Mouse (Mus musculus): ENCODE results near the gene Scp2.

The Scp2 gene

GRCm38 (mm10) chr4:108060774-108061173, 84.0 kb downstream of the Scp2 start:
- in situ Hi-C loops (cut with MboI, MseI): no loop called here

- in situ Hi-C loops (cut with MboI, MseI): no loop called here
These were observed 85.0 kb downstream of the Scp2 start for GRCm38 (mm10) chr4:108059601-108060379.

- in situ Hi-C loops (cut with MboI, MseI): no loop called here
These were observed 86.6 kb downstream of the Scp2 start for GRCm38 (mm10) chr4:108058166-108058565.

- in situ Hi-C loops (cut with MboI, MseI): no loop called here
These were observed 87.6 kb downstream of the Scp2 start for GRCm38 (mm10) chr4:108057247-108057646.

GRCm38 (mm10) chr4:108055873-108056272, 88.9 kb downstream of the Scp2 start:
- in situ Hi-C loops (cut with MboI, MseI): no loop called here

- in situ Hi-C loops (cut with MboI, MseI): no loop called here
These were observed 92.1 kb downstream of the Scp2 start for GRCm38 (mm10) chr4:108052673-108053072.

GRCm38 (mm10) chr4:108051687-108052274, 93.0 kb downstream of the Scp2 start:
- in situ Hi-C loops (cut with MboI, MseI): no loop called here

GRCm38 (mm10) chr4:108046136-108046535, 98.7 kb downstream of the Scp2 start:
- in situ Hi-C loops (cut with MboI, MseI): no loop called here

- in situ Hi-C loops (cut with MboI, MseI): no loop called here
These were observed 99.4 kb downstream of the Scp2 start for GRCm38 (mm10) chr4:108045136-108046107.

GRCm38 (mm10) chr4:108037027-108037426, 107.8 kb downstream of the Scp2 start:
- in situ Hi-C loops (cut with MboI, MseI): no loop called here

GRCm38 (mm10) chr4:108033041-108033764, 111.6 kb downstream of the Scp2 start:
- in situ Hi-C loops (cut with MboI, MseI): no loop called here

- in situ Hi-C loops (cut with MboI, MseI): no loop called here
These were observed 112.4 kb downstream of the Scp2 start for GRCm38 (mm10) chr4:108032352-108032849.

- in situ Hi-C loops (cut with MboI, MseI): no loop called here
These were observed 113.1 kb downstream of the Scp2 start for GRCm38 (mm10) chr4:108031502-108032351.

- in situ Hi-C loops (cut with MboI, MseI): no loop called here
These were observed 113.8 kb downstream of the Scp2 start for GRCm38 (mm10) chr4:108030888-108031501.

GRCm38 (mm10) chr4:108026193-108026592, 118.6 kb downstream of the Scp2 start:
- in situ Hi-C loops (cut with MboI, MseI): no loop called here

GRCm38 (mm10) chr4:108025269-108025668, 119.5 kb downstream of the Scp2 start:
- in situ Hi-C loops (cut with MboI, MseI): no loop called here

GRCm38 (mm10) chr4:108024641-108025040, 120.2 kb downstream of the Scp2 start:
- in situ Hi-C loops (cut with MboI, MseI): no loop called here

- in situ Hi-C loops (cut with MboI, MseI): no loop called here
These were observed 121.6 kb downstream of the Scp2 start for GRCm38 (mm10) chr4:108023186-108023585.

- in situ Hi-C loops (cut with MboI, MseI): no loop called here
These were observed 124.6 kb downstream of the Scp2 start for GRCm38 (mm10) chr4:108020178-108020577.
